Mouse (Mus musculus): ENCODE data around the gene Itgal. TPM values are rescaled to one million over a fixed set of nuclear protein-coding genes. Genes with fewer than 3 reads are reported as not detected.
"Not testable (repeated sequence)": the region's sequence is repeated elsewhere in the genome, so short reads cannot be mapped to it uniquely, and the experiment has no call there.

Itgal gene
- polyA plus RNA-seq, 1 experiment, result 7.2 TPM

- Histone ChIP-seq H3K4me1 (ENCODE audit: control insufficient read depth, insufficient read depth, low read length) (peaks cover 32% of the 10 kb centered on the region), H3K27me3 (replicated peaks; ENCODE audit: control insufficient read depth, insufficient read depth, low read length) (no peaks in the 10 kb centered on the region), H3K36me3 (ENCODE audit: control insufficient read depth, insufficient read depth, low read length) (no peaks in the 10 kb centered on the region), H3K27ac (ENCODE audit: insufficient read depth, low read depth, low read length) (peak overlapping the region; percentile 64), H3K4me3 (ENCODE audit: insufficient read depth, low read depth, low read length) (no peak overlapping the region)
- peak; percentile 90 for DNase-seq
- TF ChIP-seq CTCF (conservative IDR thresholded peaks at IDR 0.05; ENCODE audit: insufficient read depth, insufficient read length, low read depth, low read length), result no peak
- TF ChIP-seq POLR2A (IDR thresholded peaks at IDR 0.05; ENCODE audit: low read depth, low read length), result peak; percentile 13
- 30% methylated on average over 8 of the region's 8 CpGs for WGBS
Measured at GRCm38 (mm10) chr7:127341356-127341755, 45.3 kb downstream of the Itgal start.

GRCm38 (mm10) chr7:127341861-127342260 is 45.8 kb downstream of the Itgal start:
- not testable (repeated sequence) for H3K4me3 ChIP-seq (ENCODE audit: insufficient read depth, low read depth, low read length); H3K27me3 ChIP-seq (replicated peaks; ENCODE audit: control insufficient read depth, insufficient read depth, low read length); H3K36me3 ChIP-seq (ENCODE audit: control insufficient read depth, insufficient read depth, low read length)
- 77% methylated on average over 6 of the region's 6 CpGs for WGBS
- peak; percentile 3 for DNase-seq
- H3K4me1 ChIP-seq (ENCODE audit: control insufficient read depth, insufficient read depth, low read length), result peaks cover 32% of the 10 kb centered on the region
- H3K27ac ChIP-seq (ENCODE audit: insufficient read depth, low read depth, low read length), result peak overlapping the region; percentile 64

- WGBS, result 36% methylated on average over 4 of the region's 4 CpGs
- peaks cover 34% of the 10 kb centered on the region for H3K4me1 ChIP-seq (ENCODE audit: control insufficient read depth, insufficient read depth, low read length)
- H3K4me3 ChIP-seq (ENCODE audit: insufficient read depth, low read depth, low read length), result no peak overlapping the region
- peak; percentile 51 for TF ChIP-seq CTCF (conservative IDR thresholded peaks at IDR 0.05; ENCODE audit: insufficient read depth, insufficient read length, low read depth, low read length)
- TF ChIP-seq POLR2A (IDR thresholded peaks at IDR 0.05; ENCODE audit: low read depth, low read length), result no peak
- H3K27ac ChIP-seq (ENCODE audit: insufficient read depth, low read depth, low read length), result peak overlapping the region; percentile 51; the same call in 1 of the 2 replicates
- peak; percentile 53 for DNase-seq
- H3K36me3 ChIP-seq (ENCODE audit: control insufficient read depth, insufficient read depth, low read length), result no peaks in the 10 kb centered on the region
- no peaks in the 10 kb centered on the region for H3K27me3 ChIP-seq (replicated peaks; ENCODE audit: control insufficient read depth, insufficient read depth, low read length)
Measured at GRCm38 (mm10) chr7:127342332-127342731, 46.3 kb downstream of the Itgal start.

GRCm38 (mm10) chr7:127342888-127343287 is 46.8 kb downstream of the Itgal start:
- H3K36me3 ChIP-seq (ENCODE audit: control insufficient read depth, insufficient read depth, low read length), result no peaks in the 10 kb centered on the region
- no peak overlapping the region for H3K4me3 ChIP-seq (ENCODE audit: insufficient read depth, low read depth, low read length)
- 76% methylated on average over 7 of the region's 7 CpGs for WGBS
- peaks cover 34% of the 10 kb centered on the region for H3K4me1 ChIP-seq (ENCODE audit: control insufficient read depth, insufficient read depth, low read length)
- TF ChIP-seq CTCF (conservative IDR thresholded peaks at IDR 0.05; ENCODE audit: insufficient read depth, insufficient read length, low read depth, low read length), result no peak
- TF ChIP-seq POLR2A (IDR thresholded peaks at IDR 0.05; ENCODE audit: low read depth, low read length), result no peak
- peak; percentile 15 for DNase-seq
- H3K27me3 ChIP-seq (replicated peaks; ENCODE audit: control insufficient read depth, insufficient read depth, low read length), result no peaks in the 10 kb centered on the region
- peak overlapping the region; percentile 51; the same call in 1 of the 2 replicates for H3K27ac ChIP-seq (ENCODE audit: insufficient read depth, low read depth, low read length)

GRCm38 (mm10) chr7:127343351-127344019 is 47.4 kb downstream of the Itgal start:
- H3K36me3 ChIP-seq (ENCODE audit: control insufficient read depth, insufficient read depth, low read length), result no peaks in the 10 kb centered on the region
- H3K4me1 ChIP-seq (ENCODE audit: control insufficient read depth, insufficient read depth, low read length), result peaks cover 34% of the 10 kb centered on the region
- TF ChIP-seq POLR2A (IDR thresholded peaks at IDR 0.05; ENCODE audit: low read depth, low read length), result no peak
- no peak for TF ChIP-seq CTCF (conservative IDR thresholded peaks at IDR 0.05; ENCODE audit: insufficient read depth, insufficient read length, low read depth, low read length)
- DNase-seq, result peak; percentile 8
- no peak overlapping the region for H3K4me3 ChIP-seq (ENCODE audit: insufficient read depth, low read depth, low read length)
- WGBS, result 92% methylated on average over 38 of the region's 38 CpGs
- no peaks in the 10 kb centered on the region for H3K27me3 ChIP-seq (replicated peaks; ENCODE audit: control insufficient read depth, insufficient read depth, low read length)
- 0 out of 2 replicates have a peak overlapping the region, but pooled peaks have one; percentile 1 for H3K27ac ChIP-seq (ENCODE audit: insufficient read depth, low read depth, low read length)

- TF ChIP-seq CTCF (conservative IDR thresholded peaks at IDR 0.05; ENCODE audit: insufficient read depth, insufficient read length, low read depth, low read length), result no peak
- no peak for TF ChIP-seq POLR2A (IDR thresholded peaks at IDR 0.05; ENCODE audit: low read depth, low read length)
- Histone ChIP-seq H3K27ac (ENCODE audit: insufficient read depth, low read depth, low read length) (peak overlapping the region; percentile 95; the same call in 1 of the 2 replicates), H3K27me3 (replicated peaks; ENCODE audit: control insufficient read depth, insufficient read depth, low read length) (no peaks in the 10 kb centered on the region), H3K4me3 (ENCODE audit: insufficient read depth, low read depth, low read length) (peak overlapping the region; percentile 91), H3K4me1 (ENCODE audit: control insufficient read depth, insufficient read depth, low read length) (peaks cover 34% of the 10 kb centered on the region), H3K36me3 (ENCODE audit: control insufficient read depth, insufficient read depth, low read length) (no peaks in the 10 kb centered on the region)
- peak; percentile 73 for DNase-seq
- WGBS, result 50% methylated on average over 8 of the region's 8 CpGs
Measured at GRCm38 (mm10) chr7:127344371-127344770, 48.3 kb downstream of the Itgal start.

- no peaks in the 10 kb centered on the region for H3K27me3 ChIP-seq (replicated peaks; ENCODE audit: control insufficient read depth, insufficient read depth, low read length)
- WGBS, result under 1% methylated on average over 41 of the region's 42 CpGs
- no peaks in the 10 kb centered on the region for H3K36me3 ChIP-seq (ENCODE audit: control insufficient read depth, insufficient read depth, low read length)
- TF ChIP-seq CTCF (conservative IDR thresholded peaks at IDR 0.05; ENCODE audit: insufficient read depth, insufficient read length, low read depth, low read length) (no peak), POLR2A (IDR thresholded peaks at IDR 0.05; ENCODE audit: low read depth, low read length) (peak; percentile 26)
- no peak for DNase-seq
- H3K4me1 ChIP-seq (ENCODE audit: control insufficient read depth, insufficient read depth, low read length), result peaks cover 34% of the 10 kb centered on the region
- H3K4me3 ChIP-seq (ENCODE audit: insufficient read depth, low read depth, low read length), result peak overlapping the region; percentile 91
- peak overlapping the region; percentile 95 for H3K27ac ChIP-seq (ENCODE audit: insufficient read depth, low read depth, low read length)
Measured at GRCm38 (mm10) chr7:127345092-127345491, 49.0 kb downstream of the Itgal start.

All from kidney, adult 2 months (tissue).